Mouse (Mus musculus): ENCODE data around the gene Nsf. TPM values are rescaled to one million over a fixed set of nuclear protein-coding genes. Genes with fewer than 3 reads are reported as not detected.
"Not testable (repeated sequence)": the region's sequence is repeated elsewhere in the genome, so short reads cannot be mapped to it uniquely, and the experiment has no call there.

Gene Nsf
- polyA plus RNA-seq (2015; fragmentation: Nextera tagmentation; extraction: Ambion mirVana), result 52.5 and 55.1 TPM in 2 replicates

- Histone ChIP-seq H3K36me3 (ENCODE audit: control insufficient read depth, insufficient read depth, low read length) (no peaks in the 10 kb centered on the region), H3K9me3 (ENCODE audit: control insufficient read depth, low read length) (no peaks in the 10 kb centered on the region), H3K4me3 (ENCODE audit: low read length) (peak within 1 kb of the TSS; percentile 89), H3K9ac (ENCODE audit: low read length) (peak within 1 kb of the TSS; percentile 97), H3K4me2 (ENCODE audit: low read depth, low read length) (peak within 1 kb of the TSS; percentile 91), H3K4me1 (replicated peaks; ENCODE audit: control insufficient read depth, insufficient read depth, low read length) (peaks cover 8% of the 10 kb centered on the region), H3K27ac (ENCODE audit: low read length) (peak within 1 kb of the TSS; percentile 68), H3K27me3 (ENCODE audit: control insufficient read depth, insufficient read depth, low read depth, low read length) (no peaks in the 10 kb centered on the region)
- under 1% methylated on average over 53 of the region's 53 CpGs for WGBS
- ATAC-seq (ENCODE audit: low read depth), result peak; percentile 97
Measured at GRCm38 (mm10) chr11:103953896-103954292, at the start of gene Nsf. Nsf (minus strand) TSS chr11:103954056.

- no peaks in the 10 kb centered on the region for H3K27me3 ChIP-seq (ENCODE audit: control insufficient read depth, insufficient read depth, low read depth, low read length)
- 59% methylated on average over 9 of the region's 9 CpGs for WGBS
- H3K4me2 ChIP-seq (ENCODE audit: low read depth, low read length), result no peak overlapping the region
- H3K4me3 ChIP-seq (ENCODE audit: low read length), result no peak overlapping the region
- H3K27ac ChIP-seq (ENCODE audit: low read length), result no peak overlapping the region
- no peaks in the 10 kb centered on the region for H3K4me1 ChIP-seq (replicated peaks; ENCODE audit: control insufficient read depth, insufficient read depth, low read length)
- ATAC-seq (ENCODE audit: low read depth), result no peak
- H3K9ac ChIP-seq (ENCODE audit: low read length), result no peak overlapping the region
- no peaks in the 10 kb centered on the region for H3K36me3 ChIP-seq (ENCODE audit: control insufficient read depth, insufficient read depth, low read length)
- H3K9me3 ChIP-seq (ENCODE audit: control insufficient read depth, low read length), result no peaks in the 10 kb centered on the region
Measured at GRCm38 (mm10) chr11:104003397-104003796, 49.5 kb upstream of the Nsf start.

GRCm38 (mm10) chr11:104002191-104002590 lies 48.3 kb upstream of the Nsf start:
- H3K9me3 ChIP-seq (ENCODE audit: control insufficient read depth, low read length), result no peaks in the 10 kb centered on the region
- H3K4me1 ChIP-seq (replicated peaks; ENCODE audit: control insufficient read depth, insufficient read depth, low read length), result no peaks in the 10 kb centered on the region
- H3K9ac ChIP-seq (ENCODE audit: low read length), result no peak overlapping the region
- no peak for ATAC-seq (ENCODE audit: low read depth)
- no peak overlapping the region for H3K27ac ChIP-seq (ENCODE audit: low read length)
- H3K36me3 ChIP-seq (ENCODE audit: control insufficient read depth, insufficient read depth, low read length), result no peaks in the 10 kb centered on the region
- 71% methylated on average over 5 of the region's 5 CpGs for WGBS
- no peaks in the 10 kb centered on the region for H3K27me3 ChIP-seq (ENCODE audit: control insufficient read depth, insufficient read depth, low read depth, low read length)
- H3K4me3 ChIP-seq (ENCODE audit: low read length), result no peak overlapping the region
- H3K4me2 ChIP-seq (ENCODE audit: low read depth, low read length), result no peak overlapping the region

- no peak overlapping the region for H3K4me3 ChIP-seq (ENCODE audit: low read length)
- no peak overlapping the region for H3K4me2 ChIP-seq (ENCODE audit: low read depth, low read length)
- H3K27ac ChIP-seq (ENCODE audit: low read length), result no peak overlapping the region
- no peaks in the 10 kb centered on the region for H3K9me3 ChIP-seq (ENCODE audit: control insufficient read depth, low read length)
- H3K9ac ChIP-seq (ENCODE audit: low read length), result no peak overlapping the region
- no peaks in the 10 kb centered on the region for H3K27me3 ChIP-seq (ENCODE audit: control insufficient read depth, insufficient read depth, low read depth, low read length)
- ATAC-seq (ENCODE audit: low read depth), result no peak
- no peaks in the 10 kb centered on the region for H3K36me3 ChIP-seq (ENCODE audit: control insufficient read depth, insufficient read depth, low read length)
- WGBS, result 69% methylated on average over 12 of the region's 12 CpGs
- no peaks in the 10 kb centered on the region for H3K4me1 ChIP-seq (replicated peaks; ENCODE audit: control insufficient read depth, insufficient read depth, low read length)
Measured at GRCm38 (mm10) chr11:104001395-104001955, 47.6 kb upstream of the Nsf start.

- Histone ChIP-seq H3K27ac (ENCODE audit: low read length) (no peak overlapping the region), H3K4me1 (replicated peaks; ENCODE audit: control insufficient read depth, insufficient read depth, low read length) (no peaks in the 10 kb centered on the region)
- WGBS, result 61% methylated on average over 9 of the region's 9 CpGs
Measured at GRCm38 (mm10) chr11:104000667-104001394, 47.0 kb upstream of the Nsf start.

GRCm38 (mm10) chr11:103998737-103999136 lies 44.9 kb upstream of the Nsf start:
- Histone ChIP-seq H3K4me1 (replicated peaks; ENCODE audit: control insufficient read depth, insufficient read depth, low read length) (no peaks in the 10 kb centered on the region), H3K9me3 (ENCODE audit: control insufficient read depth, low read length) (no peaks in the 10 kb centered on the region), H3K9ac (ENCODE audit: low read length) (no peak overlapping the region), H3K36me3 (ENCODE audit: control insufficient read depth, insufficient read depth, low read length) (no peaks in the 10 kb centered on the region), H3K4me3 (ENCODE audit: low read length) (no peak overlapping the region), H3K27me3 (ENCODE audit: control insufficient read depth, insufficient read depth, low read depth, low read length) (no peaks in the 10 kb centered on the region), H3K4me2 (ENCODE audit: low read depth, low read length) (no peak overlapping the region), H3K27ac (ENCODE audit: low read length) (no peak overlapping the region)
- no peak for ATAC-seq (ENCODE audit: low read depth)
- 71% methylated on average over 5 of the region's 5 CpGs for WGBS

More at GRCm38 (mm10) chr11:104000667-104001394, 47.0 kb upstream of the Nsf start:
- ATAC-seq (ENCODE audit: low read depth), result no peak
- H3K36me3 ChIP-seq (ENCODE audit: control insufficient read depth, insufficient read depth, low read length), result no peaks in the 10 kb centered on the region
- H3K9me3 ChIP-seq (ENCODE audit: control insufficient read depth, low read length), result no peaks in the 10 kb centered on the region
- no peak overlapping the region for H3K9ac ChIP-seq (ENCODE audit: low read length)
- no peaks in the 10 kb centered on the region for H3K27me3 ChIP-seq (ENCODE audit: control insufficient read depth, insufficient read depth, low read depth, low read length)
- no peak overlapping the region for H3K4me2 ChIP-seq (ENCODE audit: low read depth, low read length)
- H3K4me3 ChIP-seq (ENCODE audit: low read length), result no peak overlapping the region

GRCm38 (mm10) chr11:103997385-103997784 lies 43.5 kb upstream of the Nsf start:
- Histone ChIP-seq H3K36me3 (ENCODE audit: control insufficient read depth, insufficient read depth, low read length) (no peaks in the 10 kb centered on the region), H3K4me1 (replicated peaks; ENCODE audit: control insufficient read depth, insufficient read depth, low read length) (no peaks in the 10 kb centered on the region), H3K9ac (ENCODE audit: low read length) (no peak overlapping the region), H3K9me3 (ENCODE audit: control insufficient read depth, low read length) (no peaks in the 10 kb centered on the region), H3K4me3 (ENCODE audit: low read length) (no peak overlapping the region), H3K27me3 (ENCODE audit: control insufficient read depth, insufficient read depth, low read depth, low read length) (no peaks in the 10 kb centered on the region), H3K27ac (ENCODE audit: low read length) (no peak overlapping the region), H3K4me2 (ENCODE audit: low read depth, low read length) (no peak overlapping the region)
- no peak for ATAC-seq (ENCODE audit: low read depth)
- WGBS, result 16% methylated on average over 5 of the region's 5 CpGs

- ATAC-seq (ENCODE audit: low read depth), result no peak
- Histone ChIP-seq H3K4me3 (ENCODE audit: low read length) (no peak overlapping the region), H3K4me1 (replicated peaks; ENCODE audit: control insufficient read depth, insufficient read depth, low read length) (no peaks in the 10 kb centered on the region), H3K9ac (ENCODE audit: low read length) (no peak overlapping the region), H3K27me3 (ENCODE audit: control insufficient read depth, insufficient read depth, low read depth, low read length) (no peaks in the 10 kb centered on the region), H3K4me2 (ENCODE audit: low read depth, low read length) (no peak overlapping the region), H3K36me3 (ENCODE audit: control insufficient read depth, insufficient read depth, low read length) (no peaks in the 10 kb centered on the region), H3K9me3 (ENCODE audit: control insufficient read depth, low read length) (no peaks in the 10 kb centered on the region), H3K27ac (ENCODE audit: low read length) (no peak overlapping the region)
- 52% methylated on average over 4 of the region's 4 CpGs for WGBS
Measured at GRCm38 (mm10) chr11:103992638-103993037, 38.8 kb upstream of the Nsf start.

GRCm38 (mm10) chr11:103990049-103990557 lies 36.2 kb upstream of the Nsf start:
- 18% methylated on average over 11 of the region's 12 CpGs for whole genome bisulfite sequencing
- not testable (repeated sequence) for H3K27me3 ChIP-seq (ENCODE audit: control insufficient read depth, insufficient read depth, low read depth, low read length); H3K27ac ChIP-seq (ENCODE audit: low read length); H3K4me1 ChIP-seq (replicated peaks; ENCODE audit: control insufficient read depth, insufficient read depth, low read length); H3K4me2 ChIP-seq (ENCODE audit: low read depth, low read length); H3K9me3 ChIP-seq (ENCODE audit: control insufficient read depth, low read length); H3K9ac ChIP-seq (ENCODE audit: low read length); H3K4me3 ChIP-seq (ENCODE audit: low read length); H3K36me3 ChIP-seq (ENCODE audit: control insufficient read depth, insufficient read depth, low read length)
- ATAC-seq (ENCODE audit: low read depth), result peak; percentile 88

All from lung, embryonic 16.5 days (tissue).